Mouse (Mus musculus) thymus, postnatal 4 days (tissue): ENCODE measurements at regions not wholly inside any gene's neighbourhood (a gene's known extent, or its start where the extent isn't known, plus 50 kb on each side); places are given as distances from the start of the nearest gene placed in this dataset.
A peak's percentile ranks its signal among the peaks of the same experiment; 100 is the strongest.

Experiments used
- DNase-seq: peaks from one replicate; pipeline ENCODE4 v3.0.0; 2021

DNA sequence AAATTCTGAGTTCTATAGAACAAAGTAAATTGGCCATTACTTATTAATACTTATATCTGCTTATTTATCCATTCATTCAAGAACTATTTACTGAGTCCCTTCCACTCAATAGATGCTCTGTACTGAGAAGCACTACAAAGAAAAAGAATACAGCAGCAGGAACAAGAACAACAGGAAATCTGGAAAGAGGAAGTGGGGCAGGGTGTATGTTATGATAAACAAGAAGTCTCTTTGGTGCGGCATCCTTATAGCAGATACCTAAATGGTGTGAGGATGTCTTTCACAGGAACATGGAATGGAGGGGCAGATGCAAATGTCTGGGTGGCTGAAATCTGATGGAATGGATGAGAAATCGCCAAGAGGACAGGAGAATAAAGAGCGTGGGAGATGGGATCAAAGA is 208.5 kb upstream of the Zc3h12c start:
- no peak for DNase-seq

DNA sequence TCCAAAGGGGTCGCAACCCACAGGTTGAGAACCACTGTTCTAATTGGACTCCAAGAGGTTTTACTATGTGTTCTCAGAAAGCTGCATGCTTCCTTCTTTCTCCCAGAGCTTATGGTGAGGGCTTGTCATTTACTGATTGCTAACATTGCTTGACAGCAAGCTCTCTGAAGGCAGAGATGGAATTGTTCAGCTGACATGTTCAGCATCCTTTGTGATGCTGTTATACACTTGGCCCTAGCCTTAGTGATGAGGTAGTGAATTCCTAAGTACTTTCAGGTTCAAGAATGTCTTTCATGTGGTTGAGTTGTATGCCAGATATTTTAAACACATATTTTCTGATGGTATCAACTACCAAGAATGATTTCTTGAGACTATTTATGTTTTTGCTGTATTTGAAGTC is 202.9 kb upstream of the Zc3h12c start:
- DNase-seq, result no peak

DNA sequence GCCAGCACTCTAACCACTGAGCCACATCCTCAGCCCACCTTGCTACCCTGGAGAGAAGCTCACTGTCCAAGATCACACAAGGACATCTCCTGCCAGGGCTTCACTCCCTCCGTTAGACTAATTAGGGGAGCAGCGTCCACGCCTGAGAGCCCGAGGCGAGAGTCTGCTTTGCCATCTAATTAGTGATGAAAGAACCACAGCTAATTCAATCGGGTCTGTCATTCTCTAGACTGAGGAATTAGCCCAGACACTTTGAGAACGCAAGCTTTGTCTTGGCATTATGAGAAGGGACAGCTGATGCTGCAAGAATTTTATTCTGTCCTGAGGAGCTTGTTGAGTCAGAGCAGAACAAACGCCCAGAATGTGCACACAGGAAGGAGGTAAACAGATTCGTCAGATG is 200.5 kb upstream of the Zc3h12c start:
- DNase-seq, result no peak

DNA sequence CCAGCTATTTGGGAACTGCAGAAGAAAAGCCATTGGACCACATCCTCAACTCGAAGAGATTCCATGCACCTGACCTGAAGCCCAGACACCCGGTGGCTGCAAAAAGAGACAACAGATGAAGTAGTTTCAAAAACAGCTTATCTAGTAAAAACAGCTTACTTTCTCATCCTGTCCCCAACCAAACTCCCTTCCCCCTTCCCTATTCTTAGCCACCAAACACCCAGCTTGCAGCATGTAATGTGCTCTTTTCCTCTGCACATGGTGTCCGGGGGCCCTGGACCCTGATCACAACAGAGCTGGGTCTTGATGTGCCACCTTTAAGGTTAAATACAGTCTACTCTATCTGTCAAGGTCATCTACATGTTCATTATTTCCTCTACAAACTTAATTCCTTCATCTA is 199.7 kb upstream of the Zc3h12c start:
- DNase-seq, result no peak

DNA sequence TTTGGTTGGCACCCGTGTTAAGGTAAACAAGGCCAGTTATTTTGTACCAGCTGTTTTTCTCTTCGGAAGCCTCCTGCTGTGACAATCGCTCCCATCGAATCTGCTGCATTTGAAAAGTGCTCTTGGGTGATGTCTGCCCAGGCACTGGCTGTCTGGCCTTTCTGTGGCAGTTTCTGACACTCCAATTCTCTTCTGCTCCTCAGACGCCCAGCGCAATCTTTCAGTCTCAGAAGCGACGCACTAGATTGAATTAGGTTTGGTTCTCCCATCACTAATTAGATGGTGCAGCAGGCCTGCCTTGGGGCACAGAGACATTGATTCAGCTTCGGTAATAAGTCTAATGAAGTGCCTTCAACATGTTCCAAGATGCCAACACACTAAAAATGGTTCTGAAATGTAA is 197.7 kb upstream of the Zc3h12c start:
- DNase-seq, result no peak

DNA sequence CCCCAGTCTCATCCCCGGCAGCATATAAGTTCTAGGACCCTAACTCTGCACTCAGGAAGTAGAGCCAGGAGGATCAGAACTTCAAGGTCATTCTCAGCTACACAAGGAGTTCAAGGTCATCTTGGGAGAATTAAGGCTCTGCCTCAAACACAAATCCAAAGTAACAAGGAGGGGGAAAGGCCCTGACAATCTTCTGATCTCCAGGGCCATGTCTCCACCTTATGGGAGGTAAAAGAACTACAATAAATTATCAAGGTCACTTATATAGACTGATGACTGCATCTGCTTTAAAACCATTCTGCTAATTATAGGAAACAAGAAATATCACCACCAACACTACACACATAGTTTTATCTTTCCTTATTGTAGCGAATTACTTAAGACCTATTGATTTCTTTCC is 193.2 kb upstream of the Zc3h12c start:
- no peak for DNase-seq

DNA sequence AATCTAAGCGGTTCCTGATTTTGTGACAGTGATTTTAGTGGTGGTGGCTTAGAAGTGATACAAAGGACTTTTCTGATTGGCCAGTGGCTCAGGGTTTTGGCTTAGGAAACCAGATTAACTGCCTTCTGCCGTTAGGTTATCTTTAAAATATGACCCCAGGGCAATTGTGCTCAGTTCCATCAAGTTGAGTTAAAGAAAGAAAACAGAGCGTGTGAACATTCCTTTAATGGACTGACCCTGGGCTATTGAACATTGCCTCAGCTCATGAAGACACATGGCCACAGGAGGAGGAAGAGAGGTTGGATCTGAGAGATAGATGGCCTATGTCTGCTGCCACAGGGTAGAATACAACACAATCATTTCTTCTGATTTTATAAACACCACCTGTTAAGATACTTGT is 191.0 kb upstream of the Zc3h12c start:
- no peak for DNase-seq

DNA sequence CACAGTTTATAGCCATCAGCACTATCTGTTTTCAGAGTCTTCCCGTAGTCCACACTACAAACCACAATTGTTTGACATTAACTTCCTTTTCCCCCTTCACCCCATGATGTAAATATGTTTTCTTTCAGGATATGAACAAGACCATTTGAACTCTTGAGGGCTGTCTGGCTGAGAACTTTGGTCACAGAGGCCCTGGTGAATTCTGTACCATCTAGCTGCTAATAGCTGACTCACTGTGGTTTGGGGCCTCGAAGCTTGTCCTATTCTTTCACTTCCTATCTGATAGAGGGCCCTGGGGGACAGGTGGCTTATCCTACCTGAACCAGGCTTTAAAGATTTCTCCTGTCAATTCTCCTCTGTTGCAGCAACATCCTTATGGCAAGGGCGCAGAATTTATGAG is 188.2 kb upstream of the Zc3h12c start:
- no peak for DNase-seq

DNA sequence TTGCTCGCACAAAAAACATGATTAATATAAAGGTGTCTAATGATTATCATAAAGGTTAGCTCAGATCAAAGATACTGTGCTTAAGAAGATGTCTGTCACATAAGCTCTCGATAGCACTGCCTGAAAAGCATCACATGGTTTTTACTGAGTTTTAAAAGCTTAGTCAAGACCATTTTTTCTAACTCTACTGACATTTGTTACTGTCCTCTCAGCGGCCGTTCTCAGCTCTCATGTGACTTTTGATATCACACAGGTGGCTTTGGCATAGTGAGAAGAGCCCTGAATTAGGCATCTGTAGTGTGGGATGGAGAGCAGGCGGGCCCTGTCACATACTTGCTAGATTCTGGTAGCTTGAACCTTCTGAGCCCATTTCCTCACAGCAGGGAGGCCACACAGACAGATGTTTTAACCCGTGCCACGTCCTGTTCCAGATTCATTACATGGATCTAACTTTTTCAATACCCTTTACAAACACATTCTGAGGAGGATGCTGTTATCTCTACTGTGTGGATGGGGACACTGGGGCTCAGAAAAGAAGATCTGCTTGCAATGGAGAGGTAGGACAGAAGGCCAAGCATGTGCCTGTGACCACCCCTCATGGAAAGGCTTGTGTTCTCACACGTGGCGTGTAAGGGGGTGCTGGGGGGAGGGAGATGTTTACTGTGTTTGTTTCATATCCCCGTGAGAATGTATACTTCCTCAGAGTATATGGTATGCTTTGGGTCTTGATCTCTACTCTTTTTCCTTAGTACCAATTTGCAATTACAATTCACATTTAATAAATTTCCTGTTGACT is 187.0 kb upstream of the Zc3h12c start:
- no peak for DNase-seq

DNA sequence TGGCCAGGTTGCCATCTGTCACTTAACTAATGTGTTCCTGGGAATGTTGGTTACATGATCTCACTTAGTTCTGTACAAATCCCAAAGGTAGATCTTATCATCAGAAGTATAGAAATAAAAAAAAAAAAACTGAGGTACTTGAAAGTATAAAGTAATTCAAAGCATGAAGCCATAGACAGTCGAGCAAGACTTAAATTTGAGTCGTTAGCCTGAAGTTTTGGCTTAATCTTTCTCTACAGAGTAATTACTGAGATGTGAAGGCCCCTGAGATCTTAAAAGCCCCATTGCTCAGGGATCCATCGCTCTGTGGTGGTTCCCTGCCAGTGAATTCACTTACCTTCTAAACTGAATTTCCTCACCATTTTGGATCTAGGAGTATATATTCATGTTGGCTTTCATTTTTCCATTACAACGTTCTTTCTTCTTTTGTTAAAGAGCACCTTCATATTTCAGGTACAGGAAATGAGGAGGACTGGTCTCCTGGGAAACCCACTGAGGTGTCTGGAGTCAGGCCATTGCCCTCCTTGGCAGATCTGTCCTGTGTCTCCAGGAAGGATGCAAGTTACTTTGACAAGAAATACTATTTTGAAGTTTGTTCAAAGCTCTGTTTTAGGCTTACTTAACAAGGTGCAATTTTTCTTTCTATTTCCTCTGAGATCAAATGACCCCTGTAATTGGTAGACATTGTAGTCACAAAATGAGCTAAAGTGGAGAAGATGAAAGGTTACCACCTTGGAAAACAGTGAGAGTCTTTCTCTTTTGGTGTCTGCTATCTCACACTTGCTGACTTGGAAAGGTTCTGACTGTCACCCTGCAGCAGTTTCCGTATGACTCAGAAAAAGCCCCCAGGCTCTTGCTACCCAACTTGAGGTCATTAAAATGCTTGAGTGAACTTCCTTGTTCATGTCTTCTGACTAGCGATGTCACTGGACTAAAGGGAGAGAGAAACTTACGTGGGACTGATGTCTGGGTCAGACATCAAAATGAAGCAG is 180.5 kb upstream of the Zc3h12c start:
- DNase-seq, result no peak

DNA sequence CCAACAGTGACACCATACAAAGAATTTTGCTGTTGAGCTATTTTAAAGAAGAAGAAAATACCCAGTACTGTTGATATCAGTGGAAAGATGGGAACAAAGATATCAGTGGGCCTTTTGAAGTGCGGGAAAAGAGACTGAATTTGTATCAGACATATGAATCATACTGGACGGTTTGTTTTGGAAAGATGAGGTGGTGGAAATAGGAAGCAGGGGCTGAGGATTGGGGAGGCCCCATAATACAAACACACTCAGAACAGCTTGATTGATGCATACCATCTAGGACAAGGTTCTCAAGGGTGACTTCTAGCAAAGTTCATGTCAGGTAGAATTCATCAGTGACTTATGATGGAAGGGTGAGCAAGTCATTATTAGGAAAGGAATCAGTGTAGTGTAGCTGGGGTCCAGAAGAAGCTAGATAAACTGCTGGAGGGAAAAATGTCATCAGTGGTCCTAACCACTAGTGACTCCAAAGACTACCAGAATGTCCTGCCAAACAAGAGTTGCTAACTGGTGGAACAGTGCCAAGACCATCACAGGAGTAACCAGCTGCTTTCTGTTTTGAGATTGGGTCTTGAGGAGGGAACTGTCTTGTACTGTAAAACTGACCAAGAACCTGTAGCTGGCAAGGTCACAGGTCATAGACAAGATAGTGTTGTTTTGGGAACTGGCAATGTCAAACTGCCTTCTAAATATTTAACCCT is 176.0 kb upstream of the Zc3h12c start:
- no peak for DNase-seq

DNA sequence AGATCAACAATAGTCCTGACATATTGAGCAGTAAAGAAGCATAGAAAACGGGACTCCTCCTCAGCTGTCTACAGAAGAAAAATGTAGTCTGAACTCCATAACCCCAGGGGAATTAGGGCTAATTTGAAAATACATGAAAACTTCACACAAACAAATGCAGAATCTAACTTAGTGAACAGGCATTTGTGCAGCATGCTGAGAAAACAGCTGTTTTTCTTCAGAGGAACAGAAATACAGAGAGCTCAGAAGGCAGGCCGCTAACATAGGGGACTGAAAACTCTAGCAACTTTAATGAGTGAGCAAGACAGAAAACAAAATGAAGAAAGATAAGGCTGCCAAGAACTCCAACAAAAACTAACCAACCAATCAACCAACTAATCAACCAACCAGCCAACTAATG is 172.7 kb upstream of the Zc3h12c start:
- no peak for DNase-seq

DNA sequence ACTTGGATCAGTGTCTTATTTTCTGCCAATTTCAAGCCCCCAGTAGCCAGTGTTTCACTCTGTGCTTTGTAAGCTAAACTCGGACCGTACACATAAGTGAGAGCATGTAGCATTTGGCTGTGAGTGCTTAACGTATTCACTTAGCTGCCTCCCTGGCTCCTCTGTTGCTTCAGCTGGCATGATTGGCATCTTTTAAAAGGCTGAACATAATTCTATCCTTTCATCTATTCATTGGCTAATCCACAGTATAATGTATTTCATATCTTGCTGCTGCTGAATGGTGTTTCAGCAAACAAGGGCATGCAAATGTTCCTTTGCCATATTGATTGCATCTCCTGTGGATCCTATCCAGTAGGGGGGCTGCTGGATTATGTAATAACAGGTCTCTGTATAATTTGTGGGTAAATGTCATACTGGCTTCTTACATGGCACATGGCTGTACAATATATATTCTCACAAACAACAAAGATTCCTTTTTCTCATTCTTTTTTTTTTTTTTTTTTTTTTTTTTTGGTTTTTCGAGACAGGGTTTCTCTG is 169.5 kb upstream of the Zc3h12c start:
- DNase-seq, result no peak

DNA sequence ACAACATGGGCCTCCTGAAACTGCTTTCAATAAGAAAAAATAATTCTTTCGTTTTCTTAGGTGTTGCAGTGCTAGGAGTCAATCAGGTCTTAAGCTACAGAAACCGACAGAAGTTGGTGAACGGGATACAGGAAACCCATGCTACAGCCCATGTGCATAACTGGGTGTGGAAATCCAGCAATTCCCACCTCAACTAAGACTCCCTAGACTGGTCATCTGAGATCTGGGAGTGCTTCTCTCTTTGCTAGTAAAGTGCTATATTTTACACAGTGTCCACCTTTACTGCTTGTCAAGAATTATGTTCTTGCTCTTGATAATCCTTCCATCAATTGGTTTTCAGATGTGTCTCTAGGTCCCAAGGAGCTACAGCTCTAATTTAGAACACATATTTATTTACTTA is 166.4 kb upstream of the Zc3h12c start:
- DNase-seq, result no peak

DNA sequence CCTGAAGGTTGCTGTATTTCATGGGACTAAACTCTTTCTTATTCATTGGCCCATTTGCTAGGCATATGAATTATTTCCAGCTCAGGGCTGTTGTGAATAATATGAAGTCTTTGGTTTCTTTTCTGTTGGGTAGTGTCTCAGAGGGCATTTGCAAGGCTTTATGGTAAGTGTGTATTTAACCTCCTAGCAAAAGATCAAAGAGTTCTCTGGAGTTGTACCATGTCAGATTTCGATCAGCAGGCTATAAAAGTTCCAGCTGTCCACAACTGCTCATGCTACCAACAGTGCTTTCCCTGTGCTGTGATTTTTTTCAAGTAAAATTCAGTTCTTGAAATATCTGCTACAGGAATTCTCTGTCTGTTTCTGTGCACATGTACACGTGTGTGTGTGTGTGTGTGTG is 165.5 kb upstream of the Zc3h12c start:
- DNase-seq, result no peak

DNA sequence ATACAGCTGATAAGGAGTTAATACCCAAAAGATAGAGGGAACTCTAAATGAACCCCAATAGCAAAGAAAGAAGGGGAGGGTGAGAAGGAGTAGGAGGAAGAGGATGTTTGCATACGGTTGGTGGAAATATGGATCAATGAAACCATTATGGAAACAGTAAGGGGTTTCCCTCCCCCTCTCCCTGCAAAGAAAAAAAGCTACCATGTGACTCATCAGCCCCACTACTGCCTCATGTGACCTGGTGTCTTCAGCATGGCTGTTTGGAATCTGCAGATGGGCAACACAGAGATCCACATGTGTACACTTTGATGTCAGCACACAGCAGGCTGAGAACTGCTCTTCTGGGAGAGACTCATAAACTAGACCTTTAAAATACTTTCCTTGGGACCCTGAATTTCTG is 163.4 kb upstream of the Zc3h12c start:
- no peak for DNase-seq

DNA sequence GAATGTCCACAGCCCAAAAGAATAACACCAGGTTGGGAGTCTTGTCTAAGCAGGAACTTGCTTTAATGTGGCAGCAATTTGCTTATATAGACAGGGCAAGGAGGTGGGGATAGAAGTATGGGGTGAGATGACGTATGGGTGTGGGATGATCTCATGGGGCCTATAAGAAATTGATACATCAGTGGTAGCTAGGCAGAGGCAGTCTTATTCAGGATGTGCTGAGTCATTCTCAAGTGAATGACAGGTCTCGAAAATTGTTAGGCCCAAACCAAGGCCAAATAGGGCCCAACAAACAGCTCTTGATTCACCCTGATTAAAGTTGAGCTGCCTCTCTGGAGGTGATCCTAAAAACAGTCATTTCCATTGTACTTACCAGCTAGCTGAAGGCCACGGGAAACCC is 162.3 kb upstream of the Zc3h12c start:
- no peak for DNase-seq

DNA sequence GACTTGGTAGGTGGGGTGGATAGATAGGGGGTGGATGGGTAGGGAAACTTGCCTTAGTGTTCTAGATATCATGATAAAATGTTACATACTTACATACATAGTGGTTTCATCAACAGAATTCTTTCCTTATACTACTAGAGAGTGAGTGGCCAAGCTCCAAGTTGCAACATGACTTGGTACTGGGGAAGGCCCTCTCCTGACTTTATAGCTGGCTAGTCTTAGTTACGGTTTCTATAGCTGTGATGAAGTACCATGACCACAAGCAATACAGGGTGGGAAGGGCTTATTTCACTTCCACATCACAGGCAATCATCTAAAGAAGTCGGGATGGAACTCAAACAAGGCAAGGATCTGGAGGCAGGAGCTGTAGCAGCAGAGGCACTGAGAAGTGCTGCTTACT is 156.0 kb upstream of the Zc3h12c start:
- DNase-seq, result no peak

DNA sequence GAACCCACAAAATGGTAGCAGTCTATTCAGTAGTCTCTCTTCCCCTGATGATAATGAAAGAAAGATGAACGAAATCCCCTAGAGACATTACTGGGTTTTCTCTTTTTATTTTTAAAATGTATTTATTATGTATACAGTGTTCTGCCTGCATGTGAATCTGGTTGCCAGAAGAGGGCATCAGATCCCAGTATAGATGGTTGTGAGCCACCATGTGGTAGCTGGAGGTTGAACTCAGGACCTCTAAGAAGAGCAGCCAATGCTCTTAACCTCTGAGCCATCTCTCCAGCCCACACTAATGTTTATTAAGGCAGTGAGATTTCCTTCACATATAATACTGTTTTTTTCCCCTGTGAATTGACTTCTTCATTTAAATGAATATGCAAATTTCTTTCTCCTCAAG is 155.4 kb upstream of the Zc3h12c start:
- no peak for DNase-seq

DNA sequence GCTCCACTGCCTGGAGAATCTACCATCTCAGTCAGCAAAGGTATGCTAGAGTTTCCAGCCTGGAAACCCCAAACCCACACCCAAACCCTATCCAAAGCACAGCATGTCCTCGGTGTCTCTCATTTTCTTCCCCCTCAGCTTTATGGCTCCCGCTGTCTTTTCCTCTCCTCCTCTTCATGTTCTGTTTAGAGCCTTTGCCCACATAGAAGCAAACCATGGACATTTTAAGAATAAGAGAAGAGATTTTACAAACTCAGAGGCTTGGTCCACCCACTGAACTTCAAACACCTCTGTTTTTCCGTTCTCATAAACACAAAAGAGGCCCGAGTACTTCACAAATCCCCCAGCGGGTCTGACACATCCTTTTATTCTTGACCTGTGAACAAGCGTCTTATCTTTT is 154.9 kb upstream of the Zc3h12c start:
- DNase-seq, result no peak

DNA sequence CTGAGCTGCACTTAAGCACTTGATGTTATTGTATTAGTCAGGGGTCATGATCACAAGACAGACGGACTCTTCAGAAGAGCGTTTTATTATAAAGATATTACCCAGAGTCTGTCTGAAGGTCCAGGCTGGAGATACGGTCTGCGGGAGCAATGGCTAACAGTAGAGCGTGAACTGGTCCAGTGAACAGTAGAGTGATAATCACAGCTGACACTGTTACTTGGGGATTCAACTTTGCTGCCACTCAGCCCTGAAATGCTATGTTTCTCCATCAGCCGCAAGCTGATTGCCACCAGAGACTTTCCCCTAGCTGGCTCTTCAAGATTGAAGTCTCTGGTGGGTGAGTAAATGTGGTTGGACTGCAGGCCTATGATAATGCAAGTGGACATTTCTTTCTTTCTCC is 133.1 kb upstream of the Zc3h12c start:
- no peak for DNase-seq

DNA sequence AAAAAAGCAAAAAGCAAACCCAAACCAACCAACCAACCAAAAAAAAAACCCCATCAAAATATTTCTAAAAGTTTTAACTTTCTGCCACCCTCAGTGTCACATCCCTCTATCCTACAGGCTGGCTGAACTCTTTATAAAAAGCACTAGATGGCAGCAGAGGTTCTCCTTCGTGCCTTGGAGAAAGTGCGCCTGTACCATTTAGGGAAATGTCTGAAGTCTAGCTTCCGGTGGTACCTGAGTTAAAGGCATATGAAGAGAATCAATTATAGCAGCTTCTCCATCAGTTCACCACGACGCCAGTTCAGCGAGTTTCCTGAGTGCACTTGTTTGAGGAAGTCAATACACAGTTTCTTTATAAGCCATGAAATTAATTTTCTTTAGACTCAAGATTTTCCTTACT is 130.0 kb upstream of the Zc3h12c start:
- DNase-seq, result peak; percentile 12

DNA sequence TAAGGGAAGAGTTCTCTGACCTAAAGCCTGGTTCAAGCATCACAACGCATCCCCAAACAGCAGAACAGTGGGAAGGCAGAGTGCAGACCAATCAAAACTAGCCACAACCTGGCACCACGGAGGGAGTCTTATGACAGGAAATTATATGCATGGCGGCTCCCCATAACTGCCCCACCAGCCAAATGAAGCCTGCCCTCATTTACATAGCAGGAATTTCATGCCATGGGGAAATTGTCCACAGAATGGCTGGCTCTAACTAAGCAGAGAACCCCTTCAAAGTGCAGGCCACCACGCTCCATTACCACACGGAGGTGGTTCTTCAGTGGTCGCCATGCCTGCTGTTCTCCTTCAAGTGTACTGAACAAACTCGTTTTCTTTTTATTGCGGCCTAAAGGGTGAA is 126.3 kb upstream of the Zc3h12c start:
- DNase-seq, result no peak
